Mouse (Mus musculus) liver, postnatal 0 days (tissue): ENCODE measurements around the gene Aacs. TPM values are rescaled to one million over a fixed set of nuclear protein-coding genes. Genes with fewer than 3 reads are reported as not detected.

Experiments used
- ATAC-seq: fragments of 200-750 bp; cut with Nextera tagmentation; 2 replicates; pipeline ENCODE4 v1.8.0; 2017; ENCODE audit warnings: mild to moderate bottlenecking, moderate library complexity
- DNase-seq: peaks from one replicate; pipeline ENCODE4 v3.0.0-alpha.2; 2016
- H3K27ac ChIP-seq: fragments of 300-500 bp; sonication (generic); 2 replicates; pipeline ENCODE4 v1.5.1; 2014; ENCODE audit warnings: antibody characterized with exemption, moderate library complexity, mild to moderate bottlenecking, low read depth
- H3K27me3 ChIP-seq: fragments of 300-500 bp; sonication (generic); 2 replicates; pipeline ENCODE4 v1.6.1; 2014; ENCODE audit warnings: low read length, control low read depth, mixed read lengths; ENCODE audit not compliant: insufficient read depth
- H3K36me3 ChIP-seq: fragments of 300-500 bp; sonication (generic); replicated peaks from 2 replicates; pipeline ENCODE4 v1.6.1; 2014; ENCODE audit warnings: mild to moderate bottlenecking, control low read depth, low read length, moderate library complexity, mixed read lengths; ENCODE audit not compliant: insufficient read depth
- H3K4me1 ChIP-seq: fragments of 300-500 bp; sonication (generic); 2 replicates; pipeline ENCODE4 v1.6.1; 2014; ENCODE audit warnings: antibody characterized with exemption, mild to moderate bottlenecking, control low read depth; ENCODE audit not compliant: insufficient read depth
- H3K4me2 ChIP-seq: fragments of 300-500 bp; sonication (generic); 2 replicates; pipeline ENCODE4 v1.6.1; 2014; ENCODE audit warnings: low read depth, mild to moderate bottlenecking, low read length, moderate library complexity, mixed read lengths
- H3K4me3 ChIP-seq: fragments of 300-500 bp; sonication (generic); 2 replicates; pipeline ENCODE4 v1.5.1; 2014; ENCODE audit warnings: low read depth, low read length
- H3K9ac ChIP-seq: fragments of 300-500 bp; sonication (generic); replicated peaks from 2 replicates; pipeline ENCODE4 v1.6.1; 2014; ENCODE audit warnings: mild to moderate bottlenecking, moderate library complexity
- H3K9me3 ChIP-seq: fragments of 300-500 bp; sonication (generic); 2 replicates; pipeline ENCODE4 v1.6.1; 2016; ENCODE audit warnings: mild to moderate bottlenecking, control low read depth, low read length, mixed read lengths
- CTCF ChIP-seq: sonication (generic); IDR thresholded peaks from 2 replicates; pipeline ENCODE4 v1.5.1; 2016; ENCODE audit warnings: antibody characterized with exemption, low read depth
- EP300 ChIP-seq: IDR thresholded peaks from 2 replicates; pipeline ENCODE4 v1.6.1; 2016; ENCODE audit warnings: antibody characterized with exemption, low read depth, mild to moderate bottlenecking
- WGBS: fragments of 180-500 bp; shearing (Covaris S2); extraction: QIAGEN DNeasy Blood & Tissue Kit; methylation state at CpG from one replicate; pipeline ENCODE4 v1.1.7; 2014; ENCODE audit not compliant: insufficient replicate concordance; 5-methylcytosine and 5-hydroxymethylcytosine counted together
- microRNA-seq: library from miRNA; unstranded; fragments of <30 nt; microRNA quantifications from one replicate; pipeline ENCODE4, GENCODE M21; 2016
- polyA plus RNA-seq: library from polyadenylated mRNA; unstranded; fragments of >200 nt; fragmentation: Nextera tagmentation; extraction: Ambion mirVana; gene quantifications from 2 replicates; pipeline ENCODE4 v1.2.1, GENCODE M21; 2015

Gene Aacs
- polyA plus RNA-seq, 1 experiment from 2014 or later = 4.6 TPM

DNA sequence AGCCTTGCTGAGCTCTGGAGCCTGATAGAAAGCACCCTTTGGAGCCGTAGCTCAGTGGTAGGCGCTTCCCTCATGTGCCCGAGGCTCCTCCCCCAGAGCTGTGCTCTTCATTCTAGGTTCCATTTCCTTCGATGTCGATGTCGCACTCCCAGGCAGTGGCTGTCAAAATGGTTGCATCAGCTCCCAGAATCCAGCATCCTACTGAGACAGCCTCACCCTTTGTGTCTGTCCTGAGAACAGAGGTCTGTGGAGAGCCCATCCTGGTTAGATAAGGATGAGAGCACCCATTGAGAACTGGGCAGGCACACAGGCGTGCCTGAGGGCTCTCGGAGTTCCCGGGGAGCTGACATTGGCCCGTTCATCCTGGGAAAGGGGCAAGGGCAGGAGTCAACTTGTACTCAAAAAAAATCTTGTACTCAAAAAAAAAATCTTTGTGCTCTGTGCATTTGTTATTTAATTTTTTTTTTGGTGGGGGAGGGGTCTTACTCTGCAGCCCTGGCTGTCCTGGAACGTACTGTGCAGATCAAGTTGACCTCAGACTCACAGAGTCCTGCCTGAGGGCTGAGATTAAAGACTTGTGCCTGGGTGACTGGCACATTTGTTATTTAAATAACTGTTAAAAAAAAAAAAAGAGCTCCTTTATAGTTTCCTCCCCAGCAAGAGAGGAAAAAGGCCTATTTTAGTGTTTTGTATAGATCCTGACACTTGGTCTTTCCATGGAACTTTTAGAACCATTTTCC, 74.3 kb downstream of the Aacs start:
- H3K4me1 ChIP-seq = no peaks in the 10 kb centered on the region
- no peak overlapping the region for H3K27ac ChIP-seq
- H3K9me3 ChIP-seq = no peaks in the 10 kb centered on the region
- H3K36me3 ChIP-seq = no peaks in the 10 kb centered on the region
- H3K4me3 ChIP-seq = no peak overlapping the region
- H3K4me2 ChIP-seq = no peak overlapping the region
- no peak for ATAC-seq
- TF ChIP-seq CTCF = no peak
- no peak for TF ChIP-seq EP300
- 39% methylated on average over 11 of the region's 11 CpGs for WGBS
- no peak for DNase-seq
- no peak overlapping the region for H3K9ac ChIP-seq
- H3K27me3 ChIP-seq = no peaks in the 10 kb centered on the region

DNA sequence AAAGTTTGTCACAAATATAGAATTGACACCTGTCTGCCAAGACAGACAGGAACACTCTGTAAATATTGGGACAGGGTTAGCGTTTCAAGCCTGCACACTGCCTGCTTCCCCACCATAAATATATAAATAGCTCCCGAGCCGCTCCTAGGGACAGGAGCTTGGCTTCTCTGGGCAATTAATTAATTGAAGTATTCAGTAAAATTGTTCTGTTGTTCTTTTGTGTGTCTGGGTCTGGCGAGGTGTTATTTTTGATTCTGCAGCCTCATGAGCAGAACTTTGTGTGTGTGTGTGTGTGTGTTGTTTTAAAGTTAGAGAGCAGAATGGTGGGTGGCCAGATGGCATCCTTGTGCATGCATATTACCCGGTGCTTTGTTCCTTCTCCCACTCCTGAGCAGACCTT, 80.1 kb downstream of the Aacs start:
- Histone ChIP-seq H3K4me2 (no peak overlapping the region), H3K36me3 (no peaks in the 10 kb centered on the region), H3K4me1 (no peaks in the 10 kb centered on the region), H3K27ac (no peak overlapping the region), H3K9me3 (no peaks in the 10 kb centered on the region), H3K27me3 (no peaks in the 10 kb centered on the region), H3K9ac (no peak overlapping the region), H3K4me3 (no peak overlapping the region)
- WGBS = 63% methylated on average over 5 of the region's 5 CpGs
- ATAC-seq (no peak), DNase-seq (no peak)
- TF ChIP-seq CTCF = no peak
- TF ChIP-seq EP300 = no peak

DNA sequence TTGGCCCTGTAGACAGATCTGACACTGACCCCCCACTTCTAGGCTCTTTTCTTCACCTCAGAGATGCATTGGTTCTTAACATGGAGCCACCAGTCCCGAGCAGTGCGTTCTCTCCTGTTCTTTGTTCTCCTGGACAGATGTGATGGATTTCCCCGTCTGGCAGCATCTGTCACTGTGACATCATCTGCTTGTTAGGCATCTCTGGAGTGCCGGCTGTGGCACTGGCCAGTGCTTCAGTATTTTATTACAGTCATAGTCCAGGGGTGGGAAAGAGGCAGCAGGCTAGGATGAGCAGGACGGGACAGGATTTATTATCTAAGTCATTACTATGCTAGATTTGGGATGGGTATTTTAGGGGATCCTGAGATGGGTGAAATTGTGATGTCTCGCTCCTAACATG, 87.9 kb downstream of the Aacs start:
- WGBS = 60% methylated on average over 6 of the region's 6 CpGs
- no peaks in the 10 kb centered on the region for H3K9me3 ChIP-seq
- no peaks in the 10 kb centered on the region for H3K4me1 ChIP-seq
- no peaks in the 10 kb centered on the region for H3K27me3 ChIP-seq
- no peak overlapping the region for H3K4me3 ChIP-seq
- TF ChIP-seq EP300 (no peak), CTCF (no peak)
- no peaks in the 10 kb centered on the region for H3K36me3 ChIP-seq
- H3K27ac ChIP-seq = no peak overlapping the region
- DNase-seq (no peak), ATAC-seq (no peak)
- no peak overlapping the region for H3K9ac ChIP-seq
- H3K4me2 ChIP-seq = no peak overlapping the region

DNA sequence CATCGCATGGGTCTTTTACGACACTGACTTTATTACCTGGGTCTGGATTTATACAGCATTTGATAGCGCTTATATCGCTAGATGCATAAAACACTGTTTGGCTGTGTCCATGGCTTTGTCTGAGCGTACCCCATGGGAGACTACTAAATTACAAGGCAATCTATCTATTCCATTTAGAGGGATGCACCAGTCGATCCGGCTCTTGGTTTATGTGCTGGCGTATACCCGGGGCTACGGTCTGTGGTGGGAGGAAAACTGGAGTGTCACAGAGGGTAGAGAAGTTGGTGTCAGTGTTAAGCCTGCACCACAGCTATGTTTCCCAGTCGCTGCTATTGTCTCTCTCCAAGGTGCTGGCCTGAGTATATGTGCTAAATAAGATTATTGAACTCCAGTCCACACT, 90.1 kb downstream of the Aacs start:
- Histone ChIP-seq H3K4me2 (no peak overlapping the region), H3K4me1 (no peaks in the 10 kb centered on the region), H3K36me3 (no peaks in the 10 kb centered on the region), H3K27ac (no peak overlapping the region), H3K9me3 (no peaks in the 10 kb centered on the region), H3K4me3 (no peak overlapping the region), H3K9ac (no peak overlapping the region), H3K27me3 (no peaks in the 10 kb centered on the region)
- WGBS = 76% methylated on average over 11 of the region's 11 CpGs
- DNase-seq (no peak), ATAC-seq (no peak)
- TF ChIP-seq CTCF (no peak), EP300 (no peak)

Small RNA genes lying within 50 kb of the gene (microRNA-seq; reads per million reads assigned to microRNA genes)
- gene Gm27551 = not detected

Other genes with a start within 250 kb of the Aacs start
- gene Scarb1, start 134.7 kb upstream of the Aacs start, polyA plus RNA-seq = 105 and 109 TPM in 2 replicates
- gene Gm10382, start 86.5 kb upstream of the Aacs start, polyA plus RNA-seq = 0.17 and 0.18 TPM in 2 replicates
- 369 and 531 TPM in 2 replicates for gene Ubc, start 85.6 kb upstream of the Aacs start, polyA plus RNA-seq
- gene Dhx37, start 41.7 kb upstream of the Aacs start, polyA plus RNA-seq = 3.3 and 3.4 TPM in 2 replicates
- gene Bri3bp, start 34.2 kb upstream of the Aacs start, polyA plus RNA-seq = 20.2 and 20.9 TPM in 2 replicates
- gene Tmem132b, start 56.0 kb downstream of the Aacs start, polyA plus RNA-seq = not detected in 2 replicates